Mouse (Mus musculus): Measurements from ENCODE around the gene Ddost. TPM values are rescaled to one million over a fixed set of nuclear protein-coding genes. Genes with fewer than 3 reads are reported as not detected.
A peak's percentile ranks its signal among the peaks of the same experiment; 100 is the strongest.

Ddost gene
- polyA plus RNA-seq (2015; fragmentation: Nextera tagmentation; extraction: Ambion mirVana): 214 and 216 TPM in 2 replicates

GRCm38 (mm10) chr4:138304340-138305104 is at the start of gene Ddost:
Ddost (plus strand) TSS chr4:138304730.
- Histone ChIP-seq H3K9ac (peak within 1 kb of the TSS; percentile 95), H3K36me3 (peaks cover 23% of the 10 kb centered on the region), H3K9me3 (no peaks in the 10 kb centered on the region), H3K4me1 (replicated peaks) (peaks cover 32% of the 10 kb centered on the region), H3K27me3 (no peaks in the 10 kb centered on the region), H3K27ac (replicated peaks) (peak within 1 kb of the TSS; percentile 87), H3K4me3 (peak within 1 kb of the TSS; percentile 97), H3K4me2 (peak within 1 kb of the TSS; percentile 86)
- WGBS: under 1% methylated on average over 64 of the region's 64 CpGs
- ATAC-seq (ENCODE audit: low read depth): peak; percentile 98

DNA sequence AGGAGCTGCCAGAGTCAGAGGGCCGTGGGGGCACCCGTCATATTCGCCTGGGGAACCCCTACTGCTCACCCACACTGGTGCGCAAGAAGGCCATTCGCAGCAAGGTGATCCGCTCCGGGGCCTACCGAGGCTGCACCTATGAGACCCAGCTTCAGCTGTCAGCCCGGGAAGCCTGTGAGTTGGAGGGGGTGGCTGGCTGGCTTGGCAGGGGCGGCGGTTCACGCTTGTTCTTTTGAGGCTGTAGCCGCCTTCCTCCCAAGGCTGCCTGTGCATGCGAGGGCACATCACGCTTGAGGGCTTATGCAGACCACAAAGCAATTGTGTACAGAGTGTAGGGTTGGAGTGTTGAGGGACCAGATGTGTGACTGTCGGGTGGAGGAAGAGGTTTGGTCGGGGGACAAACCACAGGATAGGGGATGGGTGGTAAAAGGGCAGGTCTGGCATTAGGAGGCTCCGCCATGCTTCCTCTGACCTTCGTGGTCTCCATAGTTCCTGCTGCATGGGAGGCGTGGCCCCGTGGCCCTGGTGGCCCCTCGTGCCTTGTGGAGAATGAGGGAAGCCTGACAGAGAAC is 47.3 kb upstream of the Ddost start:
- Histone ChIP-seq H3K27ac (replicated peaks) (no peak overlapping the region), H3K4me1 (replicated peaks) (peaks cover 14% of the 10 kb centered on the region), H3K36me3 (peaks cover 16% of the 10 kb centered on the region), H3K9ac (no peak overlapping the region), H3K9me3 (no peaks in the 10 kb centered on the region), H3K4me2 (no peak overlapping the region), H3K27me3 (peaks cover 32% of the 10 kb centered on the region), H3K4me3 (no peak overlapping the region)
- no peak for ATAC-seq (ENCODE audit: low read depth)
- WGBS: 84% methylated on average over 22 of the region's 22 CpGs

GRCm38 (mm10) chr4:138258663-138259062 is 45.9 kb upstream of the Ddost start:
- Histone ChIP-seq H3K4me1 (replicated peaks) (peaks cover 12% of the 10 kb centered on the region), H3K27me3 (peaks cover 24% of the 10 kb centered on the region), H3K4me3 (no peak overlapping the region), H3K27ac (replicated peaks) (no peak overlapping the region), H3K36me3 (peaks cover 16% of the 10 kb centered on the region), H3K4me2 (no peak overlapping the region), H3K9me3 (no peaks in the 10 kb centered on the region), H3K9ac (no peak overlapping the region)
- WGBS: 81% methylated on average over 7 of the region's 7 CpGs
- no peak for ATAC-seq (ENCODE audit: low read depth)

DNA sequence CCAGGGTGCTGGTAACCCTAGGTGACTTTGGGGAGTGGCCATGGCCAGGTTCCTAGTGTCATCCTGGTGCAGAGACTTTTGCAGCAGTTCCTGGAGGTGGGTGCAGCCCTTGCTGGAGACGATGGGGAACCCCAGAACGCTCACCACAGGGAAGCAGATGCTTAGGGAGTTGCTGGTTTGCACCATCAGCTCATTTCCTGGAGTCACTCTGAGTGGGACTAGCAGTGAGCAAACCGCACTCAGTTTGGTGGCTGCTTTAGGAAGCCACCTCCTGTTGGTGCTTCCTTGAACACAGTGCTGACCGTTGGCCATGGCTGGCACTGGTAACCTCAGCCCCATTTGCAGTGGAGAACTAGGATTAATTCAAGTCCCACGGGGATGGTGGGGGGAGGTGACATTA is 45.0 kb upstream of the Ddost start:
- WGBS: 83% methylated on average over 5 of the region's 5 CpGs
- peaks cover 23% of the 10 kb centered on the region for H3K27me3 ChIP-seq
- H3K27ac ChIP-seq (replicated peaks): no peak overlapping the region
- H3K4me1 ChIP-seq (replicated peaks): peaks cover 12% of the 10 kb centered on the region
- H3K9me3 ChIP-seq: no peaks in the 10 kb centered on the region
- no peak overlapping the region for H3K9ac ChIP-seq
- H3K4me3 ChIP-seq: no peak overlapping the region
- peaks cover 16% of the 10 kb centered on the region for H3K36me3 ChIP-seq
- no peak overlapping the region for H3K4me2 ChIP-seq
- ATAC-seq (ENCODE audit: low read depth): no peak

DNA sequence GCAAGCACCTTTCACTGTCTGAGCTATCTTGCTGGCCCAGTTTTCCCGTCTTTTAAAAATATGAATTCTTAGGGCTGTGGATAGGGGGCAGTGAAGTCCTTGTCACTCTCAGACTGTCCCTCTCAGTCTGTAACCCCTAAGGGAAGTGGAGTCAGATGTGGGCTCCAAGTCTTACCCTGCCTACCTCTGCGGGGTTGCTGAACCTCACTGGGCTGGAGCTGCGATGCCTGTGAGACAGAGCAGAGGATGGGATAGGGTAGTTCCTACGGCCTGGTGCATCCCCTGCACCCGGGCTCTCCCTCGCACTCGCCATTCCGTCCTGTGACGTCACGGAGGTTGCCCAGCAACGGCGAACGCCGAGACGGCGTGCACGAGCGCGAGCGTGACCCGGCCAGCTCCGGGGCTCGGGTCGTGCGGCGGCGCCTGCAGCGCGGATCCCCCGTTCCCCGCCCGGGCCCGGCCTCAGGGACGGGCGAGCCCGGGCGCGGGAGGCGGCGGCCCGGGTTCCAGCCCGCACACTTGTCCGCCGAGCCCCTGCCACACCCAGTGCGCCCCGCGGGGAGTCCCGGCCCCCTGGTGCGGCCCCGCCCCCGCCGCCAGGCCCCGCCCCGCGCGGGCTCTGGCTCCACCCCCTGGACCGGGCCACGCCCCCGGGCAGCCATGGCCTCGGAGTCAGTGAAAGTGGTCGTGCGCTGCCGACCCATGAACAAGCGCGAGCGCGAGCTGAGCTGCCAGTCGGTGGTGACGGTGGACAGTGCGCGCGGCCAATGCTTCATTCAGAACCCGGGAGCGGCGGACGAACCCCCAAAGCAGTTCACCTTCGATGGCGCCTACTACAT is 42.5 kb upstream of the Ddost start:
- Histone ChIP-seq H3K4me2 (peak overlapping the region; percentile 74), H3K36me3 (peaks cover 12% of the 10 kb centered on the region), H3K9me3 (no peaks in the 10 kb centered on the region), H3K27me3 (peaks cover 18% of the 10 kb centered on the region), H3K9ac (peak overlapping the region; percentile 66), H3K4me3 (peak overlapping the region; percentile 63), H3K27ac (replicated peaks) (0 out of 2 replicates have a peak overlapping the region, but pooled peaks have one; percentile 2), H3K4me1 (replicated peaks) (peaks cover 12% of the 10 kb centered on the region)
- ATAC-seq (ENCODE audit: low read depth): peak; percentile 90
- WGBS: under 1% methylated on average over 71 of the region's 78 CpGs

DNA sequence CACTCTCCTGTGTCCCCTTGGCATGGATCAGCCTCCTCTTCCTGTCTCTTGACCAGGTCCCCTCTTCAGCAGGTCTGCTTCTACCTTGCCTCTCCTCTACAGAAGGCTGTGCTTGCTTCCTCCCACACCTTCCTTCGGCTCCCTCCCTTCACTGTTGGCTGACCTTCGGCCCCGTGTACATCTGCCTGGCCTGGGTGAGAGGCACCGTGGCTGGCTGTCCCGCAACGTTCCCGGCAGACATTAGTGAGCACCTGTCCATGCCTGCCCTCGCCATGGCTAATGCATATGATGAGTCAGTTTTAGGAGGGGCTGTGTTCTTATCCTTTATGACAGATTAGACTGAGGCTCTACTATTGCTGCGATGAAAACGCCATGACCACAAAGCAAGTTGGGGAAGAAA is 36.7 kb upstream of the Ddost start:
- H3K9me3 ChIP-seq: no peaks in the 10 kb centered on the region
- no peaks in the 10 kb centered on the region for H3K36me3 ChIP-seq
- no peak overlapping the region for H3K4me2 ChIP-seq
- H3K4me3 ChIP-seq: no peak overlapping the region
- H3K27ac ChIP-seq (replicated peaks): no peak overlapping the region
- H3K9ac ChIP-seq: no peak overlapping the region
- no peak for ATAC-seq (ENCODE audit: low read depth)
- WGBS: 91% methylated on average over 10 of the region's 10 CpGs
- peaks cover 6% of the 10 kb centered on the region for H3K4me1 ChIP-seq (replicated peaks)
- peaks cover 12% of the 10 kb centered on the region for H3K27me3 ChIP-seq

DNA sequence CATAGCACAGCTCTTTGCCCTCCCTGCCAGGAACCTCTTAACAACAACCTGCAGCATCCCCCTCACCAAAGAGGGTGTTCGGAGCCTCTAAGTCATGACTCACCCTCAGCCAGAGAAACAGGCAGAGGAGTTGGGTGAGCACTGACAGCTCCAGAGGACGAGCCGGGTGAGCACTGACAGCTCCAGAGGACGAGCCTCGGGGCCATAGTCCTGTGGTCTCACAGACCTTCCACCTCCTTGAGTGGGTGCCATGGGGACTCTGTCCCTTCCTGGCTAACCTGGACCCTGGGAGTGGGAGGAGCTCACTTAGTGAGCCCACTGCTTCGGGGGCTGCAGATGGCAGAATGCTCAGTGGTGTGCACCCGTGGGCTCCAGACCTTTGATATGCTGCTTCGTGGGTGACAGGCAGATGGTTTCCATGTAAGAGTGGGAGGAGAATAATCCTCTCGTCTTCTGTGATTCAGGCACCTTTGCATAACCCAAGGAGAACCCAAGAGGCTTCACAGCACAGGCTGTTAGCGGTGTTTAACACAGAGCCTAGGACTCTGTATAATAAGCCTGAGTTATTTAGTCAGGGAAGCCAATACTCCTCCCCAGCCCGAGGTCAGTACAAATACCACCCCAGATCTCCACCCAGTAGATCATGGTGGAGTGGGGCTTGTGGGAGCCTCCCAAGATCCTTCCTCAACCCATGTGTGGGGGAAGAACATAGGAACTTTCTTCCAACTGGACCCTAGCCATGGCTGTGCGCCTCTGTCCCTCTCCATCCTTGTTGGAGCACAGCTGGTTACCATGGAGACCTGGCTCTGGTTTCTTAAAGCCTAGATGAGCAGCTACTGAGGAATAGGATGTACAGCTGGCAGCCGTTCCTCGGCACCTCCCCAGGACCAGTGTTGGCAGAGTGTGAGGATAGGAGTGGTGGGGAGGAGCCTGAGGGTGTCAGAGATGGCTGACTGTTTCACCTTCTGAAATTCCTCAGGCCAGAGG is 32.2 kb upstream of the Ddost start:
- H3K27ac ChIP-seq (replicated peaks): no peak overlapping the region
- ATAC-seq (ENCODE audit: low read depth): peak; percentile 43

GRCm38 (mm10) chr4:138278346-138278745 is 26.2 kb upstream of the Ddost start:
- Histone ChIP-seq H3K27ac (replicated peaks) (no peak overlapping the region), H3K9me3 (no peaks in the 10 kb centered on the region), H3K4me2 (no peak overlapping the region), H3K4me3 (no peak overlapping the region), H3K9ac (no peak overlapping the region), H3K36me3 (no peaks in the 10 kb centered on the region), H3K27me3 (no peaks in the 10 kb centered on the region), H3K4me1 (replicated peaks) (no peaks in the 10 kb centered on the region)
- ATAC-seq (ENCODE audit: low read depth): no peak
- WGBS: 69% methylated on average over 7 of the region's 7 CpGs

More for the DNA sequence above, 32.2 kb upstream of the Ddost start:
- 0 out of 2 replicates have a peak, but pooled peaks cover 5% of the 10 kb centered on the region for H3K4me1 ChIP-seq (replicated peaks)
- H3K9ac ChIP-seq: no peak overlapping the region
- H3K9me3 ChIP-seq: no peaks in the 10 kb centered on the region
- H3K36me3 ChIP-seq: no peaks in the 10 kb centered on the region
- no peak overlapping the region for H3K4me2 ChIP-seq
- WGBS: 70% methylated on average over 14 of the region's 14 CpGs
- H3K4me3 ChIP-seq: no peak overlapping the region
- H3K27me3 ChIP-seq: no peaks in the 10 kb centered on the region

GRCm38 (mm10) chr4:138282834-138283233 is 21.7 kb upstream of the Ddost start:
- peaks cover 5% of the 10 kb centered on the region for H3K4me1 ChIP-seq (replicated peaks)
- no peaks in the 10 kb centered on the region for H3K9me3 ChIP-seq
- H3K4me2 ChIP-seq: no peak overlapping the region
- peak; percentile 67 for ATAC-seq (ENCODE audit: low read depth)
- no peak overlapping the region for H3K4me3 ChIP-seq
- no peak overlapping the region for H3K27ac ChIP-seq (replicated peaks)
- H3K36me3 ChIP-seq: no peaks in the 10 kb centered on the region
- no peaks in the 10 kb centered on the region for H3K27me3 ChIP-seq
- 28% methylated on average over 4 of the region's 4 CpGs for WGBS
- H3K9ac ChIP-seq: no peak overlapping the region

GRCm38 (mm10) chr4:138286411-138286810 is 18.1 kb upstream of the Ddost start:
- ATAC-seq (ENCODE audit: low read depth): no peak
- Histone ChIP-seq H3K9ac (no peak overlapping the region), H3K36me3 (no peaks in the 10 kb centered on the region), H3K27ac (replicated peaks) (no peak overlapping the region), H3K9me3 (no peaks in the 10 kb centered on the region), H3K4me2 (no peak overlapping the region), H3K4me3 (no peak overlapping the region), H3K27me3 (no peaks in the 10 kb centered on the region), H3K4me1 (replicated peaks) (peaks cover 5% of the 10 kb centered on the region)
- 88% methylated on average over 12 of the region's 12 CpGs for WGBS

- Histone ChIP-seq H3K9ac (no peak overlapping the region), H3K27ac (replicated peaks) (no peak overlapping the region), H3K4me1 (replicated peaks) (peaks cover 12% of the 10 kb centered on the region), H3K27me3 (no peaks in the 10 kb centered on the region), H3K36me3 (no peaks in the 10 kb centered on the region), H3K4me2 (no peak overlapping the region), H3K4me3 (no peak overlapping the region), H3K9me3 (no peaks in the 10 kb centered on the region)
- WGBS: 84% methylated on average over 7 of the region's 7 CpGs
- ATAC-seq (ENCODE audit: low read depth): no peak
Observed at GRCm38 (mm10) chr4:138288691-138289090, 15.8 kb upstream of the Ddost start.
